In genomic region chr8:57315471-57315870, GRCm38 (mm10) we compare ENCODE assay signal across 27 mouse cellular contexts. TPM values are rescaled to one million over a fixed set of nuclear protein-coding genes. Genes with fewer than 3 reads are reported as not detected.
DNase-seq lines count a peak whose midpoint lies in the region; ATAC-seq lines count a peak whose summit lies in the region.
"Had no signal": no experiment of that assay in that cellular context is flagged by ENCODE, and none has a peak within 500 bp of the region (broad histone marks: within the 10 kb centered on the region; RNA-seq: fewer than 3 reads in every experiment).

No protein-coding gene starts in this region.

- H3K27ac ChIP-seq in heart, embryonic 11.5 days (ENCODE audit: low read depth, low read length) = peak overlapping the region; percentile 58; the same call in 1 of the 2 replicates
- H3K27ac ChIP-seq in hindbrain, embryonic 11.5 days (ENCODE audit: low read depth, low read length) = no peak overlapping the region
- no peak overlapping the region for H3K27ac ChIP-seq in hindbrain, embryonic 13.5 days
- H3K27ac ChIP-seq in embryonic facial prominence, embryonic 11.5 days (replicated peaks; ENCODE audit: low read depth, low read length) = no peak overlapping the region
- peak overlapping the region; percentile 47; the same call in 1 of the 2 replicates for H3K27ac ChIP-seq in limb, embryonic 11.5 days (replicated peaks; ENCODE audit: low read depth, low read length)
- H3K27ac ChIP-seq: forebrain, embryonic 10.5 days; hindbrain, embryonic 15.5 days; kidney, embryonic 15.5 days; limb, embryonic 15.5 days had no signal

- no peaks in the 10 kb centered on the region for H3K9me3 ChIP-seq in heart, embryonic 11.5 days (replicated peaks; ENCODE audit: control insufficient read depth, low read length)
- no peaks in the 10 kb centered on the region for H3K9me3 ChIP-seq in hindbrain, embryonic 11.5 days (ENCODE audit: control insufficient read depth, low read length)
- H3K9me3 ChIP-seq in hindbrain, embryonic 13.5 days = no peaks in the 10 kb centered on the region
- no peaks in the 10 kb centered on the region for H3K9me3 ChIP-seq in embryonic facial prominence, embryonic 11.5 days (replicated peaks; ENCODE audit: control insufficient read depth, low read length)
- H3K9me3 ChIP-seq in limb, embryonic 11.5 days (ENCODE audit: control insufficient read depth, low read length) = no peaks in the 10 kb centered on the region
- H3K9me3 ChIP-seq: forebrain, embryonic 10.5 days; hindbrain, embryonic 15.5 days; kidney, embryonic 15.5 days; limb, embryonic 15.5 days had no signal

- peaks cover 19% of the 10 kb centered on the region for H3K4me1 ChIP-seq in heart, embryonic 11.5 days (ENCODE audit: control insufficient read depth, insufficient read depth, low read length)
- H3K4me1 ChIP-seq in hindbrain, embryonic 11.5 days (replicated peaks; ENCODE audit: control insufficient read depth, insufficient read depth, low read length) = 0 out of 2 replicates have a peak, but pooled peaks cover 3% of the 10 kb centered on the region
- H3K4me1 ChIP-seq in hindbrain, embryonic 13.5 days (replicated peaks) = 0 out of 2 replicates have a peak, but pooled peaks cover 3% of the 10 kb centered on the region
- H3K4me1 ChIP-seq in embryonic facial prominence, embryonic 11.5 days (ENCODE audit: control insufficient read depth, insufficient read depth, low read length) = peaks cover 3% of the 10 kb centered on the region; the same call in 1 of the 2 replicates
- peaks cover 5% of the 10 kb centered on the region for H3K4me1 ChIP-seq in limb, embryonic 11.5 days (ENCODE audit: control insufficient read depth, insufficient read depth, low read length)
- H3K4me1 ChIP-seq: hindbrain, embryonic 15.5 days had no signal

- no peak for ATAC-seq in heart, embryonic 11.5 days (replicated peaks; ENCODE audit: insufficient number of reproducible peaks, low FRiP score, low TSS enrichment)
- ATAC-seq in hindbrain, embryonic 11.5 days (ENCODE audit: low FRiP score) = no peak
- ATAC-seq in hindbrain, embryonic 13.5 days (ENCODE audit: low FRiP score) = no peak
- no peak for ATAC-seq in embryonic facial prominence, embryonic 11.5 days (replicated peaks; ENCODE audit: insufficient number of reproducible peaks, low FRiP score, low TSS enrichment, low read depth)
- ATAC-seq in limb, embryonic 11.5 days (ENCODE audit: insufficient number of reproducible peaks, low FRiP score, low TSS enrichment, low read depth) = no peak
- ATAC-seq: intestine, embryonic 16.5 days had no signal

- WGBS in heart, embryonic 11.5 days (ENCODE audit: insufficient replicate concordance) = 14% methylated on average over 3 of the region's 3 CpGs
- 4% methylated on average over 3 of the region's 3 CpGs for WGBS in hindbrain, embryonic 11.5 days
- 3% methylated on average over 3 of the region's 3 CpGs for WGBS in hindbrain, embryonic 13.5 days
- WGBS in embryonic facial prominence, embryonic 11.5 days = 3% methylated on average over 3 of the region's 3 CpGs
- 6% methylated on average over 3 of the region's 3 CpGs for WGBS in limb, embryonic 11.5 days

- H3K36me3 ChIP-seq in heart, embryonic 11.5 days (ENCODE audit: control insufficient read depth, insufficient read depth, low read length) = no peaks in the 10 kb centered on the region
- H3K36me3 ChIP-seq in hindbrain, embryonic 11.5 days (ENCODE audit: control insufficient read depth, insufficient read depth, low read length) = no peaks in the 10 kb centered on the region
- H3K36me3 ChIP-seq in hindbrain, embryonic 13.5 days = no peaks in the 10 kb centered on the region
- H3K36me3 ChIP-seq in embryonic facial prominence, embryonic 11.5 days (replicated peaks; ENCODE audit: control insufficient read depth, insufficient read depth, low read depth, low read length) = no peaks in the 10 kb centered on the region
- H3K36me3 ChIP-seq in limb, embryonic 11.5 days (ENCODE audit: control insufficient read depth, insufficient read depth, low read length) = no peaks in the 10 kb centered on the region
- H3K36me3 ChIP-seq: forebrain, embryonic 10.5 days; hindbrain, embryonic 15.5 days; kidney, embryonic 15.5 days; limb, embryonic 15.5 days had no signal

- DNase-seq in heart, postnatal 10 days = no peak
- DNase-seq in hindbrain, embryonic 11.5 days (ENCODE audit: low spot score) = peak; percentile 41
- DNase-seq in embryonic facial prominence, embryonic 11.5 days (ENCODE audit: low spot score) = peak; percentile 16
- no peak for DNase-seq in limb, embryonic 11.5 days (ENCODE audit: low spot score)
- DNase-seq in cerebellum, postnatal 10 days = no peak
- DNase-seq: adrenal gland, postnatal 36 days; cerebellum, adult 11-12 months; cerebellum, postnatal 36 days; kidney, postnatal 4 days; lung, embryonic 14.5 days; lung, postnatal 36 days; right cerebral cortex, postnatal 14 days; spleen, adult 18-20 months; thymus, adult 18-20 months had no signal

- intact Hi-C loops in heart, postnatal 10 days (cut with DNase I) = no loop called here

- peak overlapping the region; percentile 9; the same call in 1 of the 2 replicates for H3K4me3 ChIP-seq in heart, embryonic 11.5 days (ENCODE audit: low read depth, low read length)
- H3K4me3 ChIP-seq in hindbrain, embryonic 11.5 days (ENCODE audit: low read depth, low read length) = no peak overlapping the region
- H3K4me3 ChIP-seq in hindbrain, embryonic 13.5 days = no peak overlapping the region
- no peak overlapping the region for H3K4me3 ChIP-seq in embryonic facial prominence, embryonic 11.5 days (ENCODE audit: low read depth, low read length)
- H3K4me3 ChIP-seq in limb, embryonic 11.5 days (ENCODE audit: low read depth, low read length) = no peak overlapping the region
- H3K4me3 ChIP-seq: forebrain, embryonic 10.5 days; hindbrain, embryonic 15.5 days; kidney, embryonic 15.5 days; limb, embryonic 15.5 days had no signal

- H3K27me3 ChIP-seq in heart, embryonic 11.5 days (ENCODE audit: control insufficient read depth, insufficient read depth, low read length) = no peaks in the 10 kb centered on the region
- H3K27me3 ChIP-seq in hindbrain, embryonic 11.5 days (ENCODE audit: control insufficient read depth, insufficient read depth, low read length) = peaks cover 82% of the 10 kb centered on the region
- peaks cover 96% of the 10 kb centered on the region for H3K27me3 ChIP-seq in hindbrain, embryonic 13.5 days
- peaks cover 59% of the 10 kb centered on the region for H3K27me3 ChIP-seq in embryonic facial prominence, embryonic 11.5 days (ENCODE audit: control insufficient read depth, insufficient read depth, low read length)
- H3K27me3 ChIP-seq in limb, embryonic 11.5 days (ENCODE audit: control insufficient read depth, insufficient read depth, low read length) = peaks cover 5% of the 10 kb centered on the region

- H3K9ac ChIP-seq in heart, embryonic 11.5 days (ENCODE audit: low read depth, low read length) = peak overlapping the region; percentile 16; the same call in 1 of the 2 replicates
- no peak overlapping the region for H3K9ac ChIP-seq in hindbrain, embryonic 11.5 days (ENCODE audit: low read depth, low read length)
- H3K9ac ChIP-seq in hindbrain, embryonic 13.5 days = no peak overlapping the region
- H3K9ac ChIP-seq in embryonic facial prominence, embryonic 11.5 days (replicated peaks; ENCODE audit: low read length) = no peak overlapping the region
- H3K9ac ChIP-seq in limb, embryonic 11.5 days (ENCODE audit: low read length) = no peak overlapping the region
- H3K9ac ChIP-seq: hindbrain, embryonic 15.5 days; kidney, embryonic 15.5 days; limb, embryonic 15.5 days; lung, embryonic 14.5 days had no signal

- H3K4me2 ChIP-seq in heart, embryonic 11.5 days = peak overlapping the region; percentile 51
- H3K4me2 ChIP-seq in hindbrain, embryonic 11.5 days (replicated peaks; ENCODE audit: low read depth, low read length) = no peak overlapping the region
- H3K4me2 ChIP-seq in hindbrain, embryonic 13.5 days = no peak overlapping the region
- no peak overlapping the region; the same call in 1 of the 2 replicates for H3K4me2 ChIP-seq in embryonic facial prominence, embryonic 11.5 days (ENCODE audit: low read depth, low read length)
- H3K4me2 ChIP-seq in limb, embryonic 11.5 days (ENCODE audit: low read depth, severe bottlenecking) = peak overlapping the region; percentile 15; the same call in 1 of the 2 replicates
- H3K4me2 ChIP-seq: hindbrain, embryonic 15.5 days; kidney, embryonic 15.5 days; limb, embryonic 15.5 days; lung, embryonic 14.5 days had no signal

RNA-seq across cellular contexts. Expression of gene Hand2, which starts 5.3 kb away (rescaled TPM):
- 17.2 and 17.9 TPM in 2 replicates for polyA plus RNA-seq in heart, embryonic 11.5 days (2014; fragmentation: Nextera tagmentation; extraction: Ambion mirVana)
- 10 to 100 TPM; 52.5 to 58.9 TPM for total RNA-seq in heart, postnatal 10 days (2021)
- polyA plus RNA-seq in hindbrain, embryonic 11.5 days (2014; fragmentation: Nextera tagmentation; extraction: Ambion mirVana) = 0.10 TPM in 1 of 2 replicates, not detected in the other
- not detected in 2 replicates for polyA plus RNA-seq in hindbrain, embryonic 13.5 days (2015; fragmentation: Nextera tagmentation; extraction: Ambion mirVana)
- polyA plus RNA-seq in embryonic facial prominence, embryonic 11.5 days (2014; fragmentation: Nextera tagmentation; extraction: Ambion mirVana) = 8.3 and 8.7 TPM in 2 replicates
- polyA plus RNA-seq in limb, embryonic 11.5 days (2014; fragmentation: Nextera tagmentation; extraction: Ambion mirVana) = 27.3 and 30.3 TPM in 2 replicates
- total RNA-seq: gastrocnemius, adult 18-20 months; layer of hippocampus, postnatal 14 days; megakaryocyte-erythroid progenitor cell, adult 5-6 weeks; midbrain, postnatal 0 days; neutrophil, adult 5-6 weeks had no signal
- polyA plus RNA-seq: C2C12; forebrain, embryonic 10.5 days; hindbrain, embryonic 15.5 days; midbrain, postnatal 0 days had no signal

Comparison
In these comparisons a context has a peak if more than half of its experiments do, and no peak if none do; other contexts are left out.
1. H3K27ac ChIP-seq: peak in heart, embryonic 11.5 days (single experiment) and limb, embryonic 11.5 days (single experiment); none in hindbrain, embryonic 11.5 days (single experiment), hindbrain, embryonic 13.5 days (single experiment) and embryonic facial prominence, embryonic 11.5 days (single experiment).
2. H3K4me2 ChIP-seq: peak in heart, embryonic 11.5 days (single experiment) and limb, embryonic 11.5 days (single experiment); none in hindbrain, embryonic 11.5 days (single experiment), hindbrain, embryonic 13.5 days (single experiment) and embryonic facial prominence, embryonic 11.5 days (single experiment).
3. DNase-seq: peak in hindbrain, embryonic 11.5 days (single experiment) and embryonic facial prominence, embryonic 11.5 days (single experiment); none in heart, postnatal 10 days (0 of 2), limb, embryonic 11.5 days (single experiment) and cerebellum, postnatal 10 days (0 of 2).